Mouse (Mus musculus) limb, embryonic 13.5 days (tissue): ENCODE data around the gene Rcvrn. TPM values are rescaled to one million over a fixed set of nuclear protein-coding genes. Genes with fewer than 3 reads are reported as not detected.

Source experiments
- ATAC-seq: fragments of 200-750 bp; cut with Nextera tagmentation; 2 replicates; pipeline ENCODE4 v1.8.0; 2017; ENCODE audit warnings: low read depth, moderate number of reproducible peaks, moderate TSS enrichment; ENCODE audit not compliant: low FRiP score
- H3K27ac ChIP-seq: fragments of 300-500 bp; sonication (generic); 2 replicates; pipeline ENCODE4 v1.5.1; 2015; ENCODE audit warnings: inconsistent platforms, mild to moderate bottlenecking, moderate library complexity
- H3K27me3 ChIP-seq: fragments of 300-500 bp; sonication (generic); 2 replicates; pipeline ENCODE4 v1.6.1; 2015; ENCODE audit warnings: mild to moderate bottlenecking, inconsistent platforms
- H3K36me3 ChIP-seq: fragments of 300-500 bp; sonication (generic); 2 replicates; pipeline ENCODE4 v1.6.1; 2015; ENCODE audit warnings: inconsistent platforms, mild to moderate bottlenecking, moderate library complexity
- H3K4me1 ChIP-seq: fragments of 300-500 bp; sonication (generic); 2 replicates; pipeline ENCODE4 v1.6.1; 2015; ENCODE audit warnings: inconsistent platforms
- H3K4me2 ChIP-seq: fragments of 300-500 bp; sonication (generic); replicated peaks from 2 replicates; pipeline ENCODE4 v1.6.1; 2015; ENCODE audit warnings: inconsistent platforms, mild to moderate bottlenecking, moderate library complexity
- H3K4me3 ChIP-seq: fragments of 300-500 bp; sonication (generic); 2 replicates; pipeline ENCODE4 v1.5.1; 2015; ENCODE audit warnings: moderate library complexity, mild to moderate bottlenecking, inconsistent platforms
- H3K9ac ChIP-seq: fragments of 300-500 bp; sonication (generic); 2 replicates; pipeline ENCODE4 v1.6.1; 2015; ENCODE audit warnings: mild to moderate bottlenecking, inconsistent platforms
- H3K9me3 ChIP-seq: fragments of 300-500 bp; sonication (generic); 2 replicates; pipeline ENCODE4 v1.6.1; 2016; ENCODE audit warnings: inconsistent platforms
- WGBS: fragments of 180-500 bp; shearing (Covaris S2); methylation state at CpG from one replicate; pipeline ENCODE4 v1.1.7; 2015; 5-methylcytosine and 5-hydroxymethylcytosine counted together
- polyA plus RNA-seq: library from polyadenylated mRNA; unstranded; fragments of >200 nt; fragmentation: Nextera tagmentation; extraction: Ambion mirVana; gene quantifications from 2 replicates; pipeline ENCODE4 v1.2.1, GENCODE M21; 2015

Gene Rcvrn
- polyA plus RNA-seq, 1 experiment from 2014 or later: not detected

GRCm38 (mm10) chr11:67731056-67731455, 35.9 kb downstream of the Rcvrn start:
- Histone ChIP-seq H3K4me3 (no peak overlapping the region), H3K27me3 (no peaks in the 10 kb centered on the region), H3K9me3 (no peaks in the 10 kb centered on the region), H3K4me1 (no peaks in the 10 kb centered on the region; the same call in 1 of the 2 replicates), H3K9ac (no peak overlapping the region), H3K4me2 (no peak overlapping the region), H3K36me3 (no peaks in the 10 kb centered on the region), H3K27ac (no peak overlapping the region)
- ATAC-seq: no peak
- 90% methylated on average over 2 of the region's 2 CpGs for WGBS

DNA sequence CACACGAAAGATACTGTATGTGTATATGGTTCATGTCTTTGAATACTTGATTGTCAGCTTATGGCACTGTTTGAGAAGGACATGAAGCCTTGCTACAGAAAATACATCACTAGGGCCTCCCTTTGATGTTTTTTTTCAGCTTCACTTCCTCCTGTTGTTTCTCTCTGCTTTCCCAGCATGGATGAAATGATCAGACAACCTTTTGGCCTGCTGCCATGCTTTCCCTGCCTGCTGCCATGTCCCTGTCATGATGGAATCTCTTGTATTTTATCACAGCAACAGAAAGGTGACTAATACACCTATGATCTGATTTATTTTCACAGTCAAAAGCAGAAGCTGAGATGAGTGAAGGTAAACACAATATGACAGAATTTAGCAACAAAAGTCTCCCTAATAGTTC, 38.6 kb downstream of the Rcvrn start:
- H3K27ac ChIP-seq: no peak overlapping the region
- H3K4me2 ChIP-seq: no peak overlapping the region
- ATAC-seq: no peak
- no peak overlapping the region for H3K4me3 ChIP-seq
- WGBS: 82% methylated on average over 1 of the region's 1 CpGs
- no peaks in the 10 kb centered on the region for H3K4me1 ChIP-seq
- H3K9me3 ChIP-seq: no peaks in the 10 kb centered on the region
- no peak overlapping the region for H3K9ac ChIP-seq
- no peaks in the 10 kb centered on the region for H3K27me3 ChIP-seq
- H3K36me3 ChIP-seq: no peaks in the 10 kb centered on the region

- H3K9me3 ChIP-seq: no peaks in the 10 kb centered on the region
- no peak for ATAC-seq
- WGBS: 68% methylated on average over 3 of the region's 3 CpGs
- no peak overlapping the region for H3K27ac ChIP-seq
- H3K4me3 ChIP-seq: no peak overlapping the region
- H3K36me3 ChIP-seq: no peaks in the 10 kb centered on the region
- no peaks in the 10 kb centered on the region for H3K4me1 ChIP-seq
- no peak overlapping the region for H3K4me2 ChIP-seq
- no peaks in the 10 kb centered on the region for H3K27me3 ChIP-seq
- no peak overlapping the region for H3K9ac ChIP-seq
These were observed 39.5 kb downstream of the Rcvrn start for GRCm38 (mm10) chr11:67734597-67734996.

- no peak overlapping the region for H3K27ac ChIP-seq
- 83% methylated on average over 6 of the region's 6 CpGs for WGBS
- no peak for ATAC-seq
- no peak overlapping the region for H3K9ac ChIP-seq
- H3K36me3 ChIP-seq: no peaks in the 10 kb centered on the region
- H3K4me2 ChIP-seq: no peak overlapping the region
- no peaks in the 10 kb centered on the region for H3K4me1 ChIP-seq
- no peaks in the 10 kb centered on the region for H3K27me3 ChIP-seq
- no peak overlapping the region for H3K4me3 ChIP-seq
- H3K9me3 ChIP-seq: no peaks in the 10 kb centered on the region
These were observed 43.2 kb downstream of the Rcvrn start for GRCm38 (mm10) chr11:67738345-67738744.

- WGBS: 74% methylated on average over 5 of the region's 5 CpGs
- H3K9me3 ChIP-seq: no peaks in the 10 kb centered on the region
- H3K36me3 ChIP-seq: no peaks in the 10 kb centered on the region
- ATAC-seq: no peak
- H3K27me3 ChIP-seq: no peaks in the 10 kb centered on the region
- H3K27ac ChIP-seq: no peak overlapping the region
- no peaks in the 10 kb centered on the region for H3K4me1 ChIP-seq
- no peak overlapping the region for H3K4me3 ChIP-seq
- no peak overlapping the region for H3K4me2 ChIP-seq
- no peak overlapping the region for H3K9ac ChIP-seq
These were observed 43.8 kb downstream of the Rcvrn start for GRCm38 (mm10) chr11:67738846-67739490.

- Histone ChIP-seq H3K36me3 (no peaks in the 10 kb centered on the region), H3K9me3 (no peaks in the 10 kb centered on the region), H3K9ac (no peak overlapping the region), H3K4me2 (no peak overlapping the region), H3K4me1 (no peaks in the 10 kb centered on the region), H3K27ac (no peak overlapping the region), H3K27me3 (no peaks in the 10 kb centered on the region), H3K4me3 (no peak overlapping the region)
- no peak for ATAC-seq
These were observed 46.4 kb downstream of the Rcvrn start for GRCm38 (mm10) chr11:67741569-67741968.

Other genes with a start within 250 kb of the Rcvrn start
- 9.8 and 11.7 TPM in 2 replicates for gene Gas7, start 239.9 kb upstream of the Rcvrn start, polyA plus RNA-seq
- 0.05 TPM in 1 of 2 replicates, not detected in the other for gene Glp2r, start 75.8 kb downstream of the Rcvrn start, polyA plus RNA-seq
- gene Gsg1l2, start 79.3 kb downstream of the Rcvrn start, polyA plus RNA-seq: not detected in 2 replicates
- gene Dhrs7c, start 102.9 kb downstream of the Rcvrn start, polyA plus RNA-seq: 5.4 and 5.7 TPM in 2 replicates
- 0.51 and 0.63 TPM in 2 replicates for gene Usp43, start 226.8 kb downstream of the Rcvrn start, polyA plus RNA-seq